Mouse (Mus musculus) layer of hippocampus, adult 9-10 months (tissue): ENCODE results near the gene Sap30bp.

ENCODE experiments used
- DNase-seq: peaks from one replicate; pipeline ENCODE4 v3.0.0; 2022; ENCODE audit warnings: low spot score

Gene Sap30bp

DNA sequence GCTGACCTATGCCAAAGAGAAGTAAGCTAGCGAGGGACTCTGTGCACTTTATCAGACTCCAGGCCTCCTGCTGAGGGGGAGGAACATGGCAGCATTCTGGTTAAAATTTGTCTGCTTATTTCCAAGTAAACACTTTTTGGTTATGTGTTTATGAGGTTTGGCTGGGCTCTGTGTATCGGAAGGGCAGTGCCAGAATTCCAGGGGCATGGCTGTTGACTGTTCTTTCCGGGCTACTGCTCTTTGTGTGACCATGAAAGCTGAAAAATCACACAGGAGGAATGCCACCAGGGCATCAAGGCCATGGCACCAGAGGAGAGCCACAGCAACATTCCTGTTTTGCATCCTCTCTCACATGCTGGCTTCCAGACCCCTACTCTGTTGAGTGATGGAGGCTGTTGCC is 27.0 kb upstream of the Sap30bp start:
- DNase-seq, result no peak

DNA sequence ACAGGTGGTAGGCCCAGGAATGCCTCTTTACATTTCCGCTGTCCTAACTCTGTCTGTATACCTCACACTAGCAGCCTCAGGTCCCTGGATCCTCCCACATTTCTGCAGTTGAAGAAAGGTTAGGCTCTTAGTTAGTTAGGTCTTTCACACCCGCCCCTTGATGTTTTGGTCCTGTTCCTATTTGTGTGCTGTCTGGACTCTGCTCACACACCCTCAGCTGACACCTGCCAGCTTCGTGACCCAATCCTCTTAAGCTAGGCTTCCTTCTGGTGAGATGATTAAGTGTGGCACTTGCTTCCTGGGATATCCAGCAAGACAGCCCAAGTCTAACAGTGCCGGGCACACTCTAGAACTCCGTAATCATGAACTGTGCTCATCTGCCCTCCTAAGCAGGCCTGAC is 26.6 kb upstream of the Sap30bp start:
- no peak for DNase-seq

DNA sequence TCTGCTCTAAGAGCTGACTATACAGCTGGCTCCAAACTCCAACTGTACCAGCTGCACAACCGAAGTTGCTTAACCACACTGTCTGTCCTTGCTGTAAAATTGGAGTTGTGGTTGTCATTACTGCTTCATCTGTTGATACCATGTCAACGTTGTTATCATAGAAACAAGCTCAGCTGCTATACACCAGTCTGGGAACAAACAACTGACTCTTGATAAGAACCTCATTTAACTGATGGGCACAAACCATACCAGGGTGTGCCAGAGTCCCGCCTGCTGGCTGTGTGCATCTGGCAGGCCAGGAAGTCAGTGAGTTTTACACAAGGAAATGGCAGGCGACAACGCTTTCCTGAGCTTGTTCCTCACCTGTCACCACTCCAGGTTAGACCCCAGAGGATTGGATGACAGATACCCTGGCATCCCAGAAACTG is 21.9 kb upstream of the Sap30bp start:
- no peak for DNase-seq

DNA sequence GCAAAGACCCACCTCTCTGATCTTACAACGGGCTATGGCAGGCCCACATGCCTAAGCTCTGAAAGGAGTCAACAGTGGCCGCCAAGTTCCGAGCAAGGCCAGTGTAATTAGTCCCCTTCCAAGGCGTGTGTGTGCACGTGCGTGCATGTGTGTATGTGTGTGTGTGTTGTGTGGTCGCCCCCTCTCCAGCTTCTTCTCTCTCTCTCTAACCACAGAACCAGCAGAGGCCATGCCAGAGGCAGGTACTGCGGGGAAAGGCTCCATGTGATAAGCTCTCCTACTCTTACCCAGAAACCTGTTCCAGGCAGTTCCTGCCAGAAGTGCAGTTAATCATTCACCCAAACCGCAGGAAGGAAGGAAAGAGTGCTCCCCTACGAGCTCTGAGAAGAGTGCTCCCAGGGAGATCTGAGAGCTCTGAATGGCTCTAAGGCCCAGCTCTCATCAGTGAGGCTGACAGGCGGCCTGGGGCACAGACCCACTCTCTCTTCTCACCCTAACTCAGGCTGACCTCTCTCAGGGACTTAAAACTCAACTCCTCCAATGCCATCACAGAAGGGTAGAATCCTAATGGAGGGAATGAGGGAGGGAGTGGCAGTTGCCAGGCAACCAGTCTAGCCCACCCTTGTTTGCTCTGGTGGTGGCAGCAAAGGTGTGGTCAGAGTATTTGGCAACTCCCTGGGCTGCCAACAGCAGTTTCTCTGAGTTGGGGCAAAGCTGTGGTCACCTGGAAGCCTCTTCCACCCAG is 21.3 kb upstream of the Sap30bp start, which contains the start of gene Smim6:
Gene Smim6 (plus strand): TSS at position 386 of the 745 bp plus-strand sequence.
- no peak for DNase-seq

DNA sequence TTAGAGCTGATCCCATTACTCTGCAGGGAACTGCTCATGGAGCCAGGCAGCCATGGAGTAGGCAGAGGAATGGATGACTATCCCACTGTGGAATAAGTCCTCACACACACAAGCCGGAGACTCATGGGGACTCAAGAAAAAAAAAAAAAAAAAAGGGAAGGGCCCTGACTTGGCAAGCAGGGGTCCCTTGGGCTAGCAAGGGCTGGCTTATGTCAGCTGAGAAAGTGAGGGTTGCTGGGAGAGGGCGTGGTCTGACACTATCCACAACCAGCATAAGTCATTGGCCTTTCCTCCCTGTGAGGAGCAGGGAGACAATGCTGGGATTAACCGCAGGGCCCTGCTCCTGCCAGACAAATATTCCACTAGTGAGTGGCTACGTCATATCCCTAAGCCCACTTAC is 16.5 kb upstream of the Sap30bp start:
- no peak for DNase-seq

DNA sequence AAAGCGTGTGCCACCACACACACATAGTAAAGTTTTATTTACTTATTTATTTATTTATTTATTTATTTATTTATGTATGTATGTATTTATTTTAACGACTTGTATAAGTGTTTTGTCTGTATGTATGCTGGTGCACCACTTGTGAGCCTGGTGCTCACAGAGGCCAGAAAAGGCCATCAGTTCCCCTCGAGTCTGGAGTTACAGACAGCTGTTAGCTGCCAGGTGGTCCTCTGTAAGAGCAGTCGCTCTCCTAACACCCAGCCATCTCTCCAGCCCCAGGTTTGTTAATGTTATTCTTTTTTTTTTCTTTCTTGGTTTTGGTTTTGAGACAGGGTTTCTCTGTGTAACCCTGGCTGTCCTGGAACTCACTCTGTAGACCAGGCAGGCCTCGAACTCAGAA is 14.4 kb upstream of the Sap30bp start:
- no peak for DNase-seq

DNA sequence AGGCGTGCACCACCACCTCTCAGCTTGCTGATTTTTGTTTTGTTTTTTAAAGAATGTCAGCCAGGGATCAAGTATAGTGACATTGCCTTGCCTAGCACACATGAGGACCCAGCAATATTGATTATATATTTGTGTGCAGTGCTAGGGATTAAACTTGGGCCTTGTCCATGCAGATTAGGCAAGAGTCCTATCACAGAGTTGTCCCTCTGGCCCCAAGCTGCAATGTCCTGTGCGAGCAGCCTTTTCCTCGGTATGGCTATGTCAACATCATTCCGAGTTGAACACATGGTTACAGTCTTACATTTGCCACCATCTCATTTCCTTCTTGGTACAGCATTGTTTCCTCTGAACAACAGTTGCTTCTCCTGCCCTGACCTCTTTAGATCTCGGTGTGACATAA is 14.0 kb upstream of the Sap30bp start:
- no peak for DNase-seq

DNA sequence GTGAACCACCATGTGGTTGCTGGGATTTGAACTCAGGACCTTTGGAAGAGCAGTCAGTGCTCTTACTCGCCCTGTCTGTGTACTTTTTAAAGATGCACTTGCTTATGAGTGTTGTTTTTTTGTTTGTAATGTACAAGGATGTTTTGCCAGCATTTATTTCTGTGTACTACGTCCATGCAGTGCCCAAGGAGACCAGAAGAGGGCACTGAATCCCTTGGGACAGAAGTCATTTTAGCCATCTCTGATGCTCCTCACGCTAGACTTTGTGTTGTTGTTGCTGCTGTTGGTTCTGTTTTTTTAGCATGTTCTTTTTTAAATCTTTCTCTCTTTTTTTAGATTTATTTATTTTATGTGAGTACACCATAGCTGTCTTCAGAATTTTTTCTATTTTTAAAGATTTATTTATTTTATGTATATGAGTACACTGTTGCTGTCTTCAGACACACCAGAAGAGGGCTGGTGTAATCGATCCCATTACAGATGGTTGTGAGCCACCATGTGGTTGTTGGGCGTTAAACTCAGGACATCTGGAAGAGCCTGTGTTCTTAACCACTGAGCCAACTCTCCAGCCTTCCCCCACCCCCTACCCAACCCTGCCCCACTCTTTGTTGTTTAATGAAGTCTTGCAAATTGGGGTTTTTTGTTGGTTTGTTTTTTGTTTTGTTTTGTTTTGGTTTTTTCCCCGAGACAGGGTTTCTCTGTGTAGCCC is 12.8 kb upstream of the Sap30bp start:
- DNase-seq, result peak; percentile 33

DNA sequence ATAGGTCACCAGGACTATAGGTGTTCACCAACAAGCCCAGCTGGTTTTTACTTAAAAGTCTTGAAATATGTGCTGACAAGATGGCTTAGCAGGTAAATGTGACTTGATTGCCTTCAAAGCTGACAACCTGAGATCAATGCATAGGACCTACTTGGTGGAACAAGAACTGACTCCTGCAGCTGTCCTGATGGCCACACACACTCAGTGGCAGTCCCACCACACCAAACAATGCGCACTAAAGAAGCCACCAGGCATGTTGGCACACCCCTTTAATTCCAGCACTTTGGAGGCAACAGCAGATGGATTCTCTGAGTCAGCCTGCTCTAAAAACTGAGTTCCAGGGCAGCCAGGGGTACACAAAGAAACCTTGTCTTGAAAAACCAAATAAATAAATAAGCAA is 11.1 kb upstream of the Sap30bp start:
- DNase-seq, result no peak

DNA sequence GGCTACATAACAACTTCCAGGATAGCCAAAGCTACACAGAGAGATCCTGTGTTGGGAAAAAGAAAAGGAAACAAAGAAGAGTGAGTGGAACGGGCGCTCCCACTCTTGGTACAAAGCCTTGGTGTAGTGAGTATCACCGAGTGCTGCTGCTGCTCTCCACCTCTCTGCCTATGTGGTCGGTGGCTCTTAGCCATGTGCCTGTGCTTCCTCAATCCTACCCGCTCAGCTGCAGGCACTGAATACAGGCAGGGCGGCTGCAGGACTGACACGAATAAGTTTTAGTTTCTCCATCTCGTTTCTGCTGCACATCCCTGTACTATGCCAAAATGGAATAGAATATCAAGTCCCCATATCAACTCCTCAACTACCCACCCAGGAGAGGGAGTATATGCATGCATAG is 4.1 kb upstream of the Sap30bp start:
- no peak for DNase-seq

DNA sequence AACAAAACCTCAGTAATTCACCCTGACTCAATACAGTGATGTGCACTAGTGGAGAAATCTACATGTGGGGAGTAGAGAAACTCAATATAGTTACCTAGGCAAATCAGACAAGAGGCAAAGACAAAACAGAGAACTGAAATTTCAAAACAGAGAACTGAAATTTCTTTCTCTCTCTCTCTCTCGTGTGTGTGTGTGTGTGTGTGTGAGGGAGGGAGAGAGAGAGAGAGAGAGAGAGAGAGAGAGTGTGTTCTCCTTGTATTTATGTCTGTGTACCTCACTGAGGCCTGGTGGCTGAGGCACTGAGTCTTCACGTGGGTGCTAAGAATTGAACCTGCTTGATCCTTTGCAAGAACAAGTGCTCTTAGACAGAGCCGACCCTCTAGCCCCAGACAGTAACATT is 3.3 kb upstream of the Sap30bp start:
- DNase-seq, result no peak

DNA sequence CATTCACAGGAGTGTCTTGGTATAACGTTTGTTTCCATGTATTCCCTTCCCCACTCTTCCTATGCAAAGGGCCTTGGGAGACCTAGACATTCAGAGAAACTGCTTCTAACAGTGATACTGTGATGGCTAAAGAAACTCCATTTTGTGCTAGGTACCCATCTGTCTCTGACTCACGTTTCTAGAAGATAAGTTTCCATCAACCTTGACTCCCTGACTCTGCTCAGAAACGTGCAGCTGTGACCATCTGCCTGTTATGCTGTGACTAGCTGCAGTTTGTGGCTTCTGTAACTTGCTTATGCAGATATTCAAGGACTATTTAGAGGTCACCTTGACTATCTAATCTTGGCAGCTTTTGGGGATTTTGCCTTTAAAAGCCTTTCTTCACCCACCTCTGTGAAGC is 1.8 kb upstream of the Sap30bp start:
- no peak for DNase-seq

DNA sequence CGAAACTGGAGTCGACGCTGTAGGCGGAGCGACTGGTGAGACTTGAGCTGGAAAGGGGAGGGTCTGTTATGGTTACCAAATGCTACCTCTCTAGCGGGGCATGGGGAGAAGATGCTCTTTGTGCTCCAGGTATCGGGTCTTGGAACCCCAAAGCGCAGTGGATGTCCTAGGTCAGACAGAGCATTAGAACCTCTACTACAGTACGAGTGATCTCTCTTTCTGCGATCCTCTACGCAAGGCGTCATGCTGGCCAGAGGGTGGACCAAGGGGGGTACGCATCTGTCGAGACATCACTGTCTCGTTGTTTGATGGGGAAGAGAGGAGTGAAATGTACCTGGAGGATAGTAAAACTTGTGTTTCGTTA is 647 bp downstream of the Sap30bp start:
- DNase-seq, result no peak

DNA sequence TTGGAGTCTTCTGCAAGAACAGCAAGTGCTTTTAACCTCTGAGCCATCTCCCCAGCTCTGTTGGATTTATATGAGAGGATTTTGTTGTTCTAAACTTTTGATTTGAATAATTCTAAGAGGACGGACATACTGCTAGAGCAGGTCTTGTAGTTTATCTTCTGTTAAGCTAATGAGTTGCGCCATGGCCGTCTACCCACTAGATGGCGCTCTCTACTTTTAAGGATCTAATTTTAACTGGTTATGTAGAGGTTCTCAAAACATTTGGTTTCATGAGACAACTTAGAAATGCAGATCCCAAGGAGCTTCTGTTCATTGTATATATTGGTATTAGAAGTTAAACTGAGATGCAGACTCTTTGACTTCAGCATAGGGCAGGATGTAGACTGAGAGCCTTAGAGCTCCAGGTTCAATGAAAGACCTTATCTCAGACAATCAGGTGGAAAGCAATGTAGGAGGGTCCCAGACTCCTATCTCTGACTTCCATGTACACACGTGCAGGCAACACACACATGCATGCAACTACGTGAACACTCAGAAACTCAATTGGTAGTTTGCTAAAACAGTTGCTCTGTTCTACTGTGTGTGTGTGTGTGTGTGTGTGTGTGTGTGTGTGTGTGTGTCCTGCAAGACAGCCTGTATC is 6.7 kb downstream of the Sap30bp start:
- peak; percentile 89 for DNase-seq

DNA sequence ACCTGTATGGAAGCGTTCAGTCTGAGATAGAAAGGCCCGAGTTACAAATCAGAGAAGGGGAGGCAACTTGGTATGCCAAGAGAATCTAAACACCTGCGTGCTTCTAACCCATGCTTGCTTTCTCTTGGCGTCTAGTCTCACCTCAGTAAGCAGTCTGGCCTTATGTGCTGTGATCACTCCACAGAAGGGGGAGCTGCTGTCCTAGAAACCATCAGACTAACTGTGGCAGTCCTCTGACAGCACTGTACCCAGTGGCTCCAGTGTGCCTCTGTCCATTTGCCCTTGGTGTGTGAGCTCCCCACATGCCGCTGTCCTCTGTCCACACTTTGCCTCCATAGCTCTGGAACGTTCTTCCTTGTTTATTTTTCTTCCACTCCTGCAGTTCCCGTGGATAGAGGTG is 8.9 kb downstream of the Sap30bp start:
- DNase-seq, result no peak

DNA sequence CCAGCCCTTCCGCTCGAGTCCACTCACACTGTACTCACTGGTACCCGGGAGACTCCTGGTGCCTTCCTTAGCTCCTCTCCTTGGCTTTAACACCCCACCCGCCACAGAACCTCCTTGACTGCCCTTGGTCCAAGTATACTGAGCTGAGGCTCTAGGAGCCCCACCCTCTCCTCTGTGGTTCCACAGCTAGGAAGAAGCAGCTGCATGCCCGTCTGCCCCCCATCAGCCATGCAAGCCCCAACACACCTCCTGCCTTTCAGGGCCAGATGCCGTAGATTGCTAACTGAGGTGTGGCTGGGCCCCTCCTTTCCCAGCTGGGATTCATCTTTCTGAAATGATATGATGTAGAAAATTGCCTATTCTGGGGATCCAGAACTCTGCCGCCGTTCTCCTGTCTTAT is 12.2 kb downstream of the Sap30bp start:
- DNase-seq, result no peak

DNA sequence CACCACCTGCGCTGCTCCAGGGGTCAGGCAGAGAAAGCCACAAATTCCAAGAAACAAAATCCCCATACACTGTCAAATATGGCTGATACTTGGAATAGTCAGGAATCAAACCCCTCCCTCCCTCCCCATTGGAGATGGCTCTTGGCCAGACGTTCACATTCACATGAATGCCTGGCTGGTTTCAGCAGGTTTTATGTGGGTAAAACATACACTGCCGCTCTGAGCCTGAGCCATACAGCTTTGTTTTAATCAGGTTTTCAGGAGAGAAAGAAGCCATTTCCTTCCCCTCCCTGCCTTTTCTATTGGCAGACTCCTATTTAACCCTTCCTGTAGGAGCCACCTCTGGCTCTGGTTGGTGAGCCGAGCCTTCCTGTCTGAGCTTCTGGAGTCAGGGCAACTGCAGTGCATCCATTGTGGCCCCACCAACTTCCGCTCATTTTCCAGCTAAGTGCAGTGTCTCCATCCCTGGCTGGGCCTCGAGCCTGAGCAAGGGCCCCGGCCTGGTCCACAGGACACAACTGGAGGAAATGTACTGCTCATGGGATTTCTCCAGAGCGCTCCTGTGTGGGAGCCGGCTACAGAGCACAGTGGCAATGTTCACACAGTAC is 13.2 kb downstream of the Sap30bp start:
- no peak for DNase-seq

DNA sequence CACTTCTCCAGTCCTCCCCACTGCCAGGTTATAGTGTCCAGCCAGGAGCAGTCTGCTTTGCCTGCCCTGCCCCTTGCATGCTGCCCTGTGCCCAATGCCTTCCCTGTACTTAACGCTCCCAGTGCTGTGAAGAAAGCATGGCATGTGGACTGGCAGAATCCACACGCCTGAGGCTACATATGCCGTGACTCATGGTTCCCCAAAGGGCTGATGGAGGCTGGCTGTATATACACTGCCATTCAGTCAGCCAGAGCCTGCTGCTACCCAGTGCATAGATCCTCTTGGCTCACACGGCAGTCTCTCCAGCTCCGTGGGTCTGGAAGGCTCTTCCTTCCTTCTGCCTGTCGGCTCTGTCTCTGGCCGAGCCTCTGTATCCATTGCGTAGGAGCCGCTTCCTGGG is 15.2 kb downstream of the Sap30bp start:
- no peak for DNase-seq

DNA sequence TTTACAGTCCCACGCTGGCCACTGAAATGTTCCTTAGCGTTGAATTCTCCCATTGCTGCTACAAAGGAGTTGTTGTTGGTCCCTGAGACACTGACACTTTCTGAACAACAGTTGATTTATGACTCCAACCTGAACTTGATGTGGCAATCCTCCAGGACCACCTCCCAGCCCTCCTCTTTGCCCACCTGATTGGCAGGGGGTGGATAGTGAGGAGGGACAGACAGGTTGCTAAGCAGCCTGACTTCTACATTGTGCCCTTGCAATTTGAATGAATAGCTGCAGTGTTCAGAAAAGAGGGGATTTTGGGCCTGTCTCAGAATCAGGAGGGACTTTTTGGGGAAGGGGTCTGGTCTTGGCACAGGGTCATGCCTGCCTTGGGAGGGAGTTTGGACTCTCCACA is 17.6 kb downstream of the Sap30bp start:
- no peak for DNase-seq

DNA sequence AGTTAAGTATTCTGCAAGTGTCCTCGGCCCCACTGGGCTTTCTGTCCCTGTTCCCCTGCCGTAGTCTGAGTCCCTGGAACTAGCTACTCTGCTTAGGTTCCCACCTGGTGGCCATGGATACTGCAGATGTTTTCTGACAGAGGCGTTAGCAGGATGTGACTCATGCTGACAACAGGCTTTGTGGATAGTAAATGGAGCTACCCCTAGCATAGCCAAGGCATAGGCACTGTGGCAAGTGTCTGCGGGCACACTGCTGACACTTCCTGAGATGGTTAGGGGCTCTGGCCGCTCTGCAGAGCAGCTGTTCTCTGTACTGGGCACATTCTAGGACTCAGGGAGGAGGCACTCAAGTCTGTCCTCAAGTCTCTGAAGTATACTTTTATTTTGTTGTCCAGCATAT is 21.6 kb downstream of the Sap30bp start:
- no peak for DNase-seq

DNA sequence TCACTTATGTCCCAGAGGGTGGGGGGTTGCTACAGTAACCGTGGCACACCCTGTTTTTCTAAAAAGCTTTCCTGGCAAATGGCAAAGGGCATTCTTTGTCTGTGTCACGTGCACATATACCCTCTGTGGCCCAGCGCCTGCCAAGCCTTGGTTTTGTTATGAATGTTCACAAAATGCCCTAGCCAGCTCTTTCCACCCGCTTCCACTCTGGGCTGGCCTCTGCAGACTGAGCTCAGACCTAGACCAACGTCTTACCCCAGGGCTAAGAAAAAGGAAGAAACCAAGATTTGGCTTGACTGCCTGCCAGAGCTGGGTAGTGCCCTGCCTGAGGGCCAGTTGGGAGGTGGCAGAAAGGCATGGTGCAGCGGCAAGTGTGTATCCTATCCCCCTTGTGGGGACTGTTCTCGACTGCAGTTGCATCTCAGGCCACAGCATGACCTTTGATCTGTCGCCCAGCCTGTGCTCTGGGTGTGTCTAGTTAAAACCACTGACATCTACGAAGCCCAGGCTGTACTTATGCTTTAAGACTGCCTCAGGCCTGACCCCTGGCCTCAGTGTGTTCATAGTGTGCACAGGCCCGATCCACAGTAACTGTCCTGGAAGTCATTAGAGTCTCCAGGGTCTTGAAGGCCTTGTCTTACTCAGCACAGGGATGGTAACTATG is 22.2 kb downstream of the Sap30bp start:
- no peak for DNase-seq

DNA sequence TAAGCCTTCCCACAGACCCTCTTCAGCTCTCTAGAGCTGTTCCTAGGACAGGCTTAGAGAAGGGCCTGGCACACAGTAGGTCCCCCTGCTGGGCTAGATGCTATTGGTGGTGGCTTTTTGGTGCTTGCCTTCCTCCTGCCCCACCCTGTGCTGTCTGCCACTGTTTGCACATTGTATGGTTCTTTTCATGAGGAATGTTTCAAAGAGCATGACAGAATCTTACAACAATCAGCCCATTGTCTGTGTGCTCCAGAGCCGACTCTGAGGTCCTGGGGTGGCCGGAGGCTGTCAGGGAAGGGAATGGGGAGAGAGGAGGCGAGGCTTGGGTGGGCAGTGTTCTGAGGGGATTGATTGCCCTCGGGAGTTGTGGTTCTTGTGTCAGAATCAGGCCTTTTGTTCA is 23.4 kb downstream of the Sap30bp start:
- DNase-seq, result no peak
